Mouse (Mus musculus): Measurements from ENCODE around the gene Bloc1s3. TPM values are rescaled to one million over a fixed set of nuclear protein-coding genes. Genes with fewer than 3 reads are reported as not detected.

Gene Bloc1s3
- polyA plus RNA-seq (2012; rRNA removed) = 3.0 and 3.7 TPM in 2 replicates

DNA sequence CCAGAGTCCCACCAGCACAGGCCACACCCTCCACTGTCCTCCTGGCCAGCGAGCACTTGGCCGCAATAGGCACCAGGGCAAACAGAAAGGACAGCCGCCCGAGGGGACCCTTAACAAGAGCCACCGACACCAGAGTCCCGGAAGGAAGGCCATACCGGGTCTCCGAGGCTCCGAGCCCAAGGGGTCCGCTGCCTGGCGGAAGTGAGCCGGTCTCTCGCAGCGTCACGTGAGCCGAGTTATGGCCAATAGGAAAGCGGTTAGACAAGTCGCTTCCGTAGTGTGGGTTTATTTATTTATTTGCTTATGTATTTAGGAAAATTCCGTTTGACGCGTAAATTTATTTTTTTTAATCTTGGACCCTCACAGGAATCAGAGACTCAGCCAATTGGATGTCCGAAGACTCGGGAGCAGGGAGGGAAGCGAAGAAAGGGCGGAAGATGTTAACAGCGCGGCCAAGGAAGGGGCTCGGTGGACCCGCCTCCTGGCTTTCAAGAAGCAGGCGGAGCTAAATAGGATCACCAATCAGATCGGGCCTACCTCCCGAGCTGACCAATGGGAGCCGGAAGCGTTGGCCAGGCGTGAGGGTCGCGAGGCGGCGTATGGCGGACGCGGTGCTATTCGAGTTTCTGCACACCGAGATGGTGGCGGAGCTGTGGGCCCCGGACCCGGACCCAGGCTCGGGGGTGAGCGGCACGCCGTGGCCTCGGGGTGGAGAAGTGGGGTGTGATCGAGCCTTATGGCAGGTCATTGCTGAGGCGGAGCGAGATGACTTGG lies at the start of gene Bloc1s3, which contains the start of gene Trappc6a:
TSS of gene Bloc1s3 (minus strand) at position 218 of the 774 bp plus-strand sequence.
TSS of gene Trappc6a (plus strand) at position 246 of the 774 bp plus-strand sequence.
- Histone ChIP-seq H3K4me1 (ENCODE audit: control insufficient read depth, insufficient read depth, low read length) (peaks cover 15% of the 10 kb centered on the region), H3K4me3 (ENCODE audit: control insufficient read depth, low read depth, low read length) (peak within 1 kb of the TSS; percentile 97), H3K27me3 (ENCODE audit: control insufficient read depth, insufficient read depth, low read length) (no peaks in the 10 kb centered on the region), H3K27ac (ENCODE audit: control insufficient read depth, insufficient read depth, low read depth, low read length) (peak within 1 kb of the TSS; percentile 86), H3K36me3 (ENCODE audit: control insufficient read depth, insufficient read depth, low read length) (no peaks in the 10 kb centered on the region)
- TF ChIP-seq CTCF (IDR thresholded peaks at IDR 0.05; ENCODE audit: control insufficient read depth, insufficient read depth, insufficient replicate concordance, low read depth, low read length) (no peak), POLR2A (IDR thresholded peaks at IDR 0.05; ENCODE audit: control insufficient read depth, low read depth, low read length) (peak; percentile 76)

DNA sequence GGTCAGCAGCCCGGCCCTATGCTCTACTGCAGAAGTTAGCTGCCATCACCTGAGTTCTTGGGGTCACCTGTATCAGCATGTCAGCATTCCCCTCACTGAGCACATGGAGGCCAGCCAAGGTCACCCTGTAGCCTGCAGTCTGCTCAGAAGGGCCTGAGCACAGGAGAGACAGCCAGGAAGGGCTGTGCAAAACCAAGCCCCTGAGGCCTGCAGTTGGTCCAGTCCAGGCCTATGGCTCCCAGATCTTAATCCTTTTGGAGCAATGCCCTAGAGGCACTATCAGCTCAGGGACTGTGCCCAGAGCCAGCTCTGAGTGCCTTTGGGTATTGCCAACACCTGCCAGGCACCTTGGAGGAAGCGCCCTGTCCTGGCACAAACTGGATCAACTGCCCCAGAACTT lies 48.9 kb upstream of the Bloc1s3 start:
- Histone ChIP-seq H3K36me3 (ENCODE audit: control insufficient read depth, insufficient read depth, low read length) (no peaks in the 10 kb centered on the region), H3K4me3 (ENCODE audit: control insufficient read depth, low read depth, low read length) (no peak overlapping the region), H3K27ac (ENCODE audit: control insufficient read depth, insufficient read depth, low read depth, low read length) (no peak overlapping the region), H3K27me3 (ENCODE audit: control insufficient read depth, insufficient read depth, low read length) (no peaks in the 10 kb centered on the region), H3K4me1 (ENCODE audit: control insufficient read depth, insufficient read depth, low read length) (peaks cover 16% of the 10 kb centered on the region)
- TF ChIP-seq POLR2A (IDR thresholded peaks at IDR 0.05; ENCODE audit: control insufficient read depth, low read depth, low read length) (no peak), CTCF (IDR thresholded peaks at IDR 0.05; ENCODE audit: control insufficient read depth, insufficient read depth, insufficient replicate concordance, low read depth, low read length) (no peak)

DNA sequence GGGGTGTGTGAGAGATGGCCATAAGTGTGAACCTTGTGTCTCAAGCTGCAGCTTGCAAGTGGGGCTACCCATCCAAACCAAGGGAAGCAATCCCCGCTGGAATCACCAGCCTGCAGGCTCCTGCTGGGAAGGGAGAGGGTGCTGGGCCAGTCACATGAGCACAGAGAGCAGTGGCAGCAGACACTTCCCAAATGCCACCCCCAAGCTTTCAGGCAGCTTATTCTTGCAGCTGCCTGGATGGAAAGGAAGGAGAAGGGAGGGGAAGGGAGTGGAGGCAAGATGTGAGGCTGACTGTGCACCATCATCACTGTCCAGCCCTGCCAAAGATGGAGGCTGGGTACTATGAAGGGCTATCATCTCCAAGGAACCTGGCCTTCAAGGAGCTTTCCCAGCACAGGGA lies 46.0 kb upstream of the Bloc1s3 start:
- Histone ChIP-seq H3K27me3 (ENCODE audit: control insufficient read depth, insufficient read depth, low read length) (no peaks in the 10 kb centered on the region), H3K4me3 (ENCODE audit: control insufficient read depth, low read depth, low read length) (no peak overlapping the region), H3K27ac (ENCODE audit: control insufficient read depth, insufficient read depth, low read depth, low read length) (no peak overlapping the region), H3K4me1 (ENCODE audit: control insufficient read depth, insufficient read depth, low read length) (peaks cover 3% of the 10 kb centered on the region; the same call in 1 of the 2 replicates), H3K36me3 (ENCODE audit: control insufficient read depth, insufficient read depth, low read length) (no peaks in the 10 kb centered on the region)
- TF ChIP-seq CTCF (IDR thresholded peaks at IDR 0.05; ENCODE audit: control insufficient read depth, insufficient read depth, insufficient replicate concordance, low read depth, low read length) (no peak), POLR2A (IDR thresholded peaks at IDR 0.05; ENCODE audit: control insufficient read depth, low read depth, low read length) (no peak)

GRCm38 (mm10) chr7:19552443-19552842 lies 44.3 kb upstream of the Bloc1s3 start:
- Histone ChIP-seq H3K27ac (ENCODE audit: control insufficient read depth, insufficient read depth, low read depth, low read length) (no peak overlapping the region), H3K4me1 (ENCODE audit: control insufficient read depth, insufficient read depth, low read length) (no peaks in the 10 kb centered on the region), H3K4me3 (ENCODE audit: control insufficient read depth, low read depth, low read length) (no peak overlapping the region), H3K36me3 (ENCODE audit: control insufficient read depth, insufficient read depth, low read length) (no peaks in the 10 kb centered on the region), H3K27me3 (ENCODE audit: control insufficient read depth, insufficient read depth, low read length) (no peaks in the 10 kb centered on the region)
- TF ChIP-seq CTCF (IDR thresholded peaks at IDR 0.05; ENCODE audit: control insufficient read depth, insufficient read depth, insufficient replicate concordance, low read depth, low read length) = no peak
- no peak for TF ChIP-seq POLR2A (IDR thresholded peaks at IDR 0.05; ENCODE audit: control insufficient read depth, low read depth, low read length)

DNA sequence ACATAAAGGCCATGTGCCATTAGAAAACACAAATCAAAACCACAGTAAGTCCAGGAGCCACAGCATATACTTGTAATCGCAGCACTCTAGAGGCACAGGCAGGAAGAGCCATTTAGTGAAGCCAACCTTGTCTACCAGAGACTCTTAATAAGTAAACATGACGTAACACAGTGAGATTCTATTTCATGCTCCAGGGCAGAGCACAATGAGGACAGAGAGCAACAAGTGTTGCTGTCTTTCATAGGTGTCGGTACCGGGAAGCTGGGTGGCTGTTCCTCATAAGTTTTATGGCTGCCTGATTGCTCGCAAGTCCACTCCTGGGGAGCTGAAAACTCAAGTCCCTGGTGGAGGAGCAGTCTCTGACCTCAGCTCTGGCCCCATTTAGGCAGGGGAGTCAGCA lies 43.5 kb upstream of the Bloc1s3 start:
- H3K36me3 ChIP-seq (ENCODE audit: control insufficient read depth, insufficient read depth, low read length) = no peaks in the 10 kb centered on the region
- TF ChIP-seq POLR2A (IDR thresholded peaks at IDR 0.05; ENCODE audit: control insufficient read depth, low read depth, low read length) = no peak
- TF ChIP-seq CTCF (IDR thresholded peaks at IDR 0.05; ENCODE audit: control insufficient read depth, insufficient read depth, insufficient replicate concordance, low read depth, low read length) = no peak

DNA sequence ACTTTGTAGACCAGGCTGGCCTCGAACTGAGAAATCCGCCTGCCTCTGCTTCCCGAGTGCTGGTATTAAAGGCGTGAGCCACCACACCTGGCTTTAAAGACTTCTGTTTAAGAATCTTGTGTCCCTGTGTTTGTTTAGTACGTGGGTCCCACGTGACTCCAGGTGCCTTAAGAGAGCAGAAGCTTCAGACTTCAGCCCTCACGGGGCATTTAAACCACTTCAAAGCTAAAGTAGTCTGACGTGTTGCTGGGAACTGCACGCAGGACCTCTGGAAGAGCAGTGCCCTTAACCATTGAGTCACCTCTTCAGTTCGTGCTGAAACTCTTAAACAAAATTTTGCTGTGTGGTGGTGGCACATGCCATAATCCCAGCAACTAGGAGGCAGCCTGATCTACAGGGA lies 41.2 kb upstream of the Bloc1s3 start:
- no peaks in the 10 kb centered on the region for H3K36me3 ChIP-seq (ENCODE audit: control insufficient read depth, insufficient read depth, low read length)
- H3K4me1 ChIP-seq (ENCODE audit: control insufficient read depth, insufficient read depth, low read length) = no peaks in the 10 kb centered on the region; the same call in 1 of the 2 replicates
- no peak overlapping the region for H3K27ac ChIP-seq (ENCODE audit: control insufficient read depth, insufficient read depth, low read depth, low read length)
- no peaks in the 10 kb centered on the region for H3K27me3 ChIP-seq (ENCODE audit: control insufficient read depth, insufficient read depth, low read length)
- no peak for TF ChIP-seq POLR2A (IDR thresholded peaks at IDR 0.05; ENCODE audit: control insufficient read depth, low read depth, low read length)
- TF ChIP-seq CTCF (IDR thresholded peaks at IDR 0.05; ENCODE audit: control insufficient read depth, insufficient read depth, insufficient replicate concordance, low read depth, low read length) = no peak
- H3K4me3 ChIP-seq (ENCODE audit: control insufficient read depth, low read depth, low read length) = no peak overlapping the region

More for the DNA sequence above, 43.5 kb upstream of the Bloc1s3 start:
- Histone ChIP-seq H3K4me1 (ENCODE audit: control insufficient read depth, insufficient read depth, low read length) (no peaks in the 10 kb centered on the region; the same call in 1 of the 2 replicates), H3K4me3 (ENCODE audit: control insufficient read depth, low read depth, low read length) (no peak overlapping the region), H3K27ac (ENCODE audit: control insufficient read depth, insufficient read depth, low read depth, low read length) (no peak overlapping the region), H3K27me3 (ENCODE audit: control insufficient read depth, insufficient read depth, low read length) (no peaks in the 10 kb centered on the region)

- H3K36me3 ChIP-seq (ENCODE audit: control insufficient read depth, insufficient read depth, low read length) = no peaks in the 10 kb centered on the region
- no peaks in the 10 kb centered on the region; the same call in 1 of the 2 replicates for H3K4me1 ChIP-seq (ENCODE audit: control insufficient read depth, insufficient read depth, low read length)
- no peak overlapping the region for H3K27ac ChIP-seq (ENCODE audit: control insufficient read depth, insufficient read depth, low read depth, low read length)
- TF ChIP-seq POLR2A (IDR thresholded peaks at IDR 0.05; ENCODE audit: control insufficient read depth, low read depth, low read length) (no peak), CTCF (IDR thresholded peaks at IDR 0.05; ENCODE audit: control insufficient read depth, insufficient read depth, insufficient replicate concordance, low read depth, low read length) (no peak)
- no peak overlapping the region for H3K4me3 ChIP-seq (ENCODE audit: control insufficient read depth, low read depth, low read length)
- H3K27me3 ChIP-seq (ENCODE audit: control insufficient read depth, insufficient read depth, low read length) = no peaks in the 10 kb centered on the region
Measured at GRCm38 (mm10) chr7:19547344-19547969, 39.3 kb upstream of the Bloc1s3 start.

All from testis, adult 2 months (tissue).